Mouse (Mus musculus) embryo, embryonic 10 days (tissue): Measurements from ENCODE around the gene Prkca.

Experiments
- DNase-seq: peaks from one replicate; pipeline ENCODE4 v3.0.0-alpha.2; 2015; ENCODE audit warnings: low spot score

Gene Prkca

DNA sequence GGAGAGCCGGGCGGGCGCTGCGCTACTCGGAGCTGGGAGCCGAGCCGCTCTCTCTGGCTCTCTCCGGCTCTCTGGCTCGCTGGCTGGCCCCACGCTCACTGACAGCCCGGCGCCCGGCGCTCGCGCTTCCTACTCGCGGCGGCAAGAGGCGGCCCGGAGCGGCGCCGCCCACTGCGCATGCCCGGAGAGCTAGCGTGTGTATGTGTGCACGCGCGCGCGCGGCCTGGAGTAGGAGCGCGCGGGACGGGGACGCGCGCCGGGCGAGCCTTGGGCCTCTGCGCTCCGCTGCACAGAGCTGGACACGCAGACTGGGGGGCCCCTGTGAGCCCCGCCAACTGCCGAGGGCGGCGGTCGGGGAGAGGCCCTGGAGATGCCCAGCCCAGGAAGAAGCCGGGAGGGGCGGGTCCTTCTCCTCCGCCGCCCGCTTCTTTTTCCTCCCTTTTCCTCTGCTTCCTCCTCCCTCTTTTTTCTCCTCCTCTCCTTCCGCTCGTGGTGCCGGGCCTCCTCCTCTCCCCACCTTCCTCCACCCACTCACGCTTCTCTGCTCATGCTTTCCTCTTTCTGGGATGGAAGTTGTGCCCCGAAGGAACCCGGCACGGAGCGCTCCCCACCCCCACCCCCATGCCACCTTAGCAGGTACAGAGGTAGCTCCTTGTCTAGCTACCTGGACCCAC, at the start of gene Prkca:
TSS of gene Prkca (minus strand) at position 140 of the 674 bp plus-strand sequence.
- DNase-seq = peak; percentile 95

DNA sequence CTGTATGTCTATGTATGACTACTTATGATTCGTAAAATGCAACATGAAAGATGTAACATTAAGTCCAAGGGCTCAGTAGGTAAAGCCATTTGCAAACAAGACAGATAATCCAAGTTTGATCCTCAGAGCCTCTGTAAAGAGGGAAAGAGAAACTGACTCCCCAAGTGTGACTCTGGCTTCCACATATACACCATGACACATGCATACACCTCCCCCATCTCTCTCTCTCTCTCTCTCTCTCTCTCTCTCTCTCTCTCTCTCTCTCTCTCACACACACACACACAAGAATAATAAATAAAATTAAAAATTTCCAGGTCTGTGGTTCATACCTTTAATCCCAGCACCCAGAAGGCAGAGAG, 41.9 kb upstream of the Prkca start:
- no peak for DNase-seq

DNA sequence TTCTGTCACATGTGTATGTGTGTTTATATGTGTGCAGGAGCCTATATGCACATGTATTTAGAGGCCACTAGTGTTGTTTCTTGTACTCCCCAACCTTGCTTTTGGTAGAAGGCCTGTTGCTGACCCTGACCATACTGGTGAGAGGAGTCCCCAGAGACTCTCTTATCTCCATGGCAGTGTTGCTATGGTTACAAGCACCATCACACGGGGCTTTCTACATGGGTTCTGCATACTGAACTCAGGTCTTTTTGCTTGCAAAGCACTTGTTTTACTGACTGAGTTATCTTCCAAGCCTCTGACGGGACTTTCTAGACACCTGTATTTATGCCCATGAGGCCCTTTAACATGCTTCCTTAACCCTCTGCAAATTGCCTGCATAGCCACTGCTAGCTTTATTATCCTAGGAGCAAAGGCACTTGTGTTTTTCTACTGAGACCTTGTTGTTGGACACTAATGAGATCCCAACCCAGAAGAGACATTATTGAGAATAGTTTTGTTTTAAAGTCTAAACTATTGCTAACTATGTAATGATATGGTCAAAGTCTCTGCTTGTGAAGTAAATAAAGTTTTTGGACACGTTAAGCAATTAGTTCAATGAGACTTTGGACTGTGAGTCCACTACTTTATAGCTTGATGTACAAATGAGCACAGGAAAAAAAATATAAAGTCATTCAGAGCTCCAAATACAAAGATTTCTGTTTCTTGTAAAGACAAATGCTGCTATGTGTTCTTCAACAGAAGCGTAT, 41.4 kb upstream of the Prkca start:
- peak; percentile 19 for DNase-seq

DNA sequence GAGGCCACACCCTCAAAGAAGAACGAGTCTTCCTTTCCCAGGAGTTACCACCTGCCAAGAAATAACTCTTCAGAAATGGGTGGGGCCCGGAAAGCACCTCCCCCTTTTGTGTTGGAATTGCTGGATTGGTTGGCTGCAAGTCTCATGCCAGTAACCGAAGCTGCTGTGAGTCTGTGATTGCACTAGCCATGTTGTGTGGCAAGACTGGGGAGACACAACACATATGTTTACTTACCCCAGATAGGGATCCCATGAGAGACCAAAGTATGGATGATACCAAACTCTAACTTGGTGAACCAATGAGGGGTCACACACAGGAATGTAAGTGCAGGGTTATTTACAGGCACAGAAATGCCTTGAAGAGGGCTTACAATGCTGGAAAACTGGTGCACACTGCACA, 38.9 kb upstream of the Prkca start:
- no peak for DNase-seq

- no peak for DNase-seq
Measured at GRCm38 (mm10) chr11:108378363-108378751, 34.6 kb upstream of the Prkca start.

- DNase-seq = peak; percentile 93
Measured at GRCm38 (mm10) chr11:108377680-108378362, 34.1 kb upstream of the Prkca start.

DNA sequence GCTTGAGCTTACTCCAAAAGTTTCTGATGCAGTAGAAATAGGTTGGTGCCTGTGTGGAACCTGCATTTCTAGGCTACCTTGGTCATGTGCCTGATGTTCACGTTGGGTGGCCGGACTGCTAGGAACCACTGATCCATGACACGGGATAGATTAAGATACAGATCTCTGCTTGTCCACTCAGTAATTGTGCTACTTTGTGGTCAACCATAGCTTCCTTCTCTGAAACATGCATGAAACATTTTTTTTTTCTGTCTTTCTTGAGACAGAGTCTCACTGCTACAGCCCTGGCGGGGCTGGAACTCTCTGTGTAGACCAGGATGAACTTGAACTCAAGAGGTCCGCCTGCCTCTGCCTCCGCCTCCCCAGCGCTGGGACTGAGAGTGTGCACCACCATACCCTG, 33.1 kb upstream of the Prkca start:
- DNase-seq = no peak

DNA sequence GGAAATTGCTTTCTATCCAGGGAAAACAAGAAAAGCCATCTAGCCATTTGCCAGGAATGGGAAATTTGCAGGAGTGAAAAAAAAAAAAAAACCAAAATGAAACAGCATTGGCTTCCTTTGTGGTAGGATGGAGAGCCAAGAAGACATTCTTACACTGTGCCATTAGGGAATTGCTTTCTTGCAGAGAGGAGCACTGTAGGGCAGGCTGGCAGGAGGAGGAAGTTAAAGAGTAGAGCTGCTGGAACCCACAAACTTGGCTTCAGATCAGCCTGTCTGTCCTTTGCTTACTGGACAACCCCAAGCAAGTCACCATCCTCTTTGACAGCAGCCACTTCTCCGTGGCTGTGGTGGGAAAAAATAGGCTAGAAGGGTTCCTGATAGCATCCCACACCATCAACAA, 23.3 kb upstream of the Prkca start:
- no peak for DNase-seq

GRCm38 (mm10) chr11:108365600-108365999, 21.9 kb upstream of the Prkca start:
- no peak for DNase-seq

- no peak for DNase-seq
Measured at GRCm38 (mm10) chr11:108364945-108365589, 21.3 kb upstream of the Prkca start.

- DNase-seq = no peak
Measured at GRCm38 (mm10) chr11:108363991-108364390, 20.3 kb upstream of the Prkca start.

DNA sequence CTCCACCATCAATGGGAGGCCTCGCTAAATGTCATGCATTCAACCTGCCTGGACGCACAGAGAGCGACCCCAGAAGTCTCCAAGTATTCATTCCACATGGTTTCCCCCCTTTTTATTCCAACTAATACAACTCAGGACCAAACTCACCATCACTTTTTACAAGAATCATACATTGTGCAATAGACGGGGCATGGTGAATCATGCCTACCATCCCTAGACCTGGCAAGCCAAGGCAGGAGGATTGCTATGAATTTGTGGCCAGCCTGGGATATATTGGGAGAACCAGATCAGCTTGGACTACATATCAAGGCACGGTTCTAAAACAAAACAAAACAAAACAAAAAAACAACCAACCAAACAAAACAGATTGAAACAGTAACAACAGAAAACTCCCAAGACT, 19.2 kb upstream of the Prkca start:
- DNase-seq = no peak

DNA sequence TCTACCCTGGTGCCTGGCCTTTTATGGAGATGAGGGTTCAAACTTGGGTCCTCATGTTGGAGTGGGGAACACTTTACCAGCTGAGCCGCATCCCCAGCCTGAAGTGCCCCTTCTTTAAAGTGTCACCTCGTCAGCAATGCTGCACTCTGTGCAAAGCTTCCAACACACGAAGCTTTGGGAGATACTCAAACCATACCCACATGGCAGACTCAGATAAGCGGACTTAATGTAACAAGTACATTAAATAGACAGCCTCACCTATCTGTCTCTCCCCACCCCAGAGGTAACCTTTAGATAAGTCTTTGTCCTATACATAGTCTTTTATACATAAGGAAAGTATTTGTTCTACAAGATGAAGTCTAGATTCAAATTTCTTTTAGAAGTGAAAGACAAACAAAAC, 17.3 kb upstream of the Prkca start:
- no peak for DNase-seq

DNA sequence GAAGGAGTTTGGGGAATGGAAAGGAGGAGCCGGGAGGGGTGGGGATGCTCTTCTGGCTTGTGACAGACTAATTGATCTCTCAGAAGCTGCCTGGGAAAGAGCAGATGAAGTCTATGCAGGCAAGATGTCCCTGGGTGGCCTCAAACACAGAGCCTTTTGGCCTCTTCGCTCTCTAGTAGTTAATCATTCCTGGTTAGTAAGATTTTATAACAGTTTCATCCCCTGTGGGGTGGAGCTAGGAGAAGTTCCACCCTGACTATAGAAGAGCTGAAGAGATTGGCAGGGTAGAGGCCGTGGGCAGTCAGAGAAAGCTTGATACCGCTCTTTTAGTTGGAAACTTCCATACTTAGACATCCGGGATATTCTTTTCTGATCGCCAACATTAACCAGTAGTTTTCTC, 15.2 kb upstream of the Prkca start:
- DNase-seq = no peak

DNA sequence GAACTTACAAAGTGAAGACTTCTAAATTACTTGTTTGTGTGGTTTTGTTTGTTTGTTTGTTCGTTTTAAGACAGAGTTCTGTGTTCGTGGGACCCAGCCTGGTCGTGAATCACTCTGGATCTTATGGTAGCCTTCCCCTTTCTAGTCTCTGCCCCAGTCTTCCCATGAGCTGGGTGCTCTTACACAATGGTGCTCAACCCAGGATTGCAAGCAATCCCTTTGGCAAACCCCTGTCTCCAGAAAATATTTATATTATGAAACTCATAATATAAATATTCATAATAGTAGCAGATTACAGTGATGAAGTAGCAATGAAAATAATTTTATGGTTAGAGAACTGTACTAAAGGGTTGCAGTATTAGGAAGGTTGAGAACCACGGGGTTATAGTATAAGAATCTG, 12.3 kb upstream of the Prkca start:
- DNase-seq = no peak

- no peak for DNase-seq
Measured at GRCm38 (mm10) chr11:108352842-108353388, 9.2 kb upstream of the Prkca start.

- no peak for DNase-seq
Measured at GRCm38 (mm10) chr11:108350799-108351198, 7.1 kb upstream of the Prkca start.

- no peak for DNase-seq
Measured at GRCm38 (mm10) chr11:108345321-108345720, 1.6 kb upstream of the Prkca start.

- no peak for DNase-seq
Measured at GRCm38 (mm10) chr11:108344759-108345158, 1.0 kb upstream of the Prkca start.

GRCm38 (mm10) chr11:108342781-108343768, 653 bp downstream of the Prkca start, which contains the start of gene Apoh:
Apoh (plus strand) TSS chr11:108343354.
- peak; percentile 67 for DNase-seq

GRCm38 (mm10) chr11:108341783-108342182, 1.9 kb downstream of the Prkca start:
- no peak for DNase-seq
